Mouse (Mus musculus): Measurements from ENCODE around the gene Gm10720.
"Not testable (repeated sequence)": the region's sequence is repeated elsewhere in the genome, so short reads cannot be mapped to it uniquely, and the experiment has no call there.

GRCm38 (mm10) chr9:3015896-3016295 is 442 bp downstream of the Gm10720 start:
- TF ChIP-seq CTCF (conservative IDR thresholded peaks at IDR 0.05; ENCODE audit: low read length); NANOG (IDR thresholded peaks at IDR 0.05; ENCODE audit: borderline replicate concordance, low read length); POU5F1 (IDR thresholded peaks at IDR 0.05; ENCODE audit: borderline replicate concordance, low read length): not testable (repeated sequence)
